Mouse (Mus musculus): ENCODE measurements around the gene Hmgb4.

DNA sequence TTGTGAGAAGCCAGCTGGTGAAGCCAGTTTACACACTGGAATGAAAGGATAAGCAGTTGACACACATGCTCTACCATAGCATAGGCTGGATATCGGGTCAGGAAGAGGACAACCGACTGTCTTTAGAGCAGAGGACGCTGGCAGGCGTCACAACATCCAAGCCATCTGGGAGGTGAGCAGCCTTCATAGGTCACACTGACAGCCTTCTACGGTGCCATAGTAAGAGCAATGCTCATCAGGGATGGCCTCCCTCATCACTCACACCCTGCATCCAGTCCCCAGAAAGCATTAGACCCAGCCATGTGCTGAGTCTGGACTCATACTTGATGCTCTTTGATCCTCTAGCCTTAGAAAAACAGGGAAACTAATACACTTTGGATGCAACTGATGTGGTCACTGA, 3.7 kb upstream of the Hmgb4 start:
- TF ChIP-seq CTCF (IDR thresholded peaks at IDR 0.05; ENCODE audit: control insufficient read depth, insufficient read depth, low read length) = no peak
- TF ChIP-seq POLR2A (IDR thresholded peaks at IDR 0.05; ENCODE audit: borderline replicate concordance, control insufficient read depth, low read depth, low read length) = no peak

All from bone marrow, adult 2 months (tissue).